Mouse (Mus musculus) heart, adult 2 months (tissue): ENCODE data around the gene Mapre3.

Source experiments
- CTCF ChIP-seq: fragments of 200-600 bp; IDR thresholded peaks from 2 replicates; pipeline ENCODE4 v1.8.1; 2022; ENCODE audit warnings: antibody characterized with exemption, mild to moderate bottlenecking, moderate library complexity
- EP300 ChIP-seq: fragments of 200-500 bp; IDR thresholded peaks from 2 replicates; pipeline ENCODE4 v1.6.1; 2011; ENCODE audit warnings: low read depth, low read length, control low read depth; ENCODE audit not compliant: insufficient read depth
- POLR2A ChIP-seq: fragments of 200-500 bp; IDR thresholded peaks from 2 replicates; pipeline ENCODE4 v1.6.1; 2011; ENCODE audit warnings: mild to moderate bottlenecking, low read depth, low read length, control low read depth; ENCODE audit not compliant: insufficient read depth

GRCm38 (mm10) chr5:30781147-30781546 lies 33.3 kb upstream of the Mapre3 start:
- TF ChIP-seq CTCF: no peak
- no peak for TF ChIP-seq POLR2A
- TF ChIP-seq EP300: no peak
